Mouse (Mus musculus) liver, postnatal 0 days (tissue): ENCODE results near the gene Ccdc138.

Experiments
- CTCF ChIP-seq: sonication (generic); IDR thresholded peaks from 2 replicates; pipeline ENCODE4 v1.5.1; 2016; ENCODE audit warnings: antibody characterized with exemption, low read depth
- EP300 ChIP-seq: IDR thresholded peaks from 2 replicates; pipeline ENCODE4 v1.6.1; 2016; ENCODE audit warnings: antibody characterized with exemption, low read depth, mild to moderate bottlenecking

GRCm38 (mm10) chr10:58608858-58609257 is 111.1 kb downstream of the Ccdc138 start:
- no peak for TF ChIP-seq CTCF
- no peak for TF ChIP-seq EP300
